Mouse (Mus musculus): ENCODE measurements around the gene Hecw2.

Hecw2 gene

GRCm38 (mm10) chr1:53890380-53890779, 304.6 kb downstream of the Hecw2 start:
- DNase-seq (ENCODE audit: low spot score in 2 of 2), result peak; percentile 19 to 30

GRCm38 (mm10) chr1:53889806-53890205, 305.2 kb downstream of the Hecw2 start:
- no peak for DNase-seq (ENCODE audit: low spot score in 2 of 2)

GRCm38 (mm10) chr1:53882480-53882879, 312.5 kb downstream of the Hecw2 start:
- DNase-seq (ENCODE audit: low spot score in 2 of 2), result no peak

GRCm38 (mm10) chr1:53875919-53876318, 319.0 kb downstream of the Hecw2 start:
- peak; percentile 51 to 60 for DNase-seq (ENCODE audit: low spot score in 2 of 2)

GRCm38 (mm10) chr1:53867316-53867715, 327.7 kb downstream of the Hecw2 start:
- no peak for DNase-seq (ENCODE audit: low spot score in 2 of 2)

GRCm38 (mm10) chr1:53866374-53866902, 328.5 kb downstream of the Hecw2 start:
- no peak for DNase-seq (ENCODE audit: low spot score in 2 of 2)

GRCm38 (mm10) chr1:53864046-53864445, 330.9 kb downstream of the Hecw2 start:
- DNase-seq (ENCODE audit: low spot score in 2 of 2), result no peak

- DNase-seq (ENCODE audit: low spot score in 2 of 2), result no peak
Observed at GRCm38 (mm10) chr1:53860611-53861010, 334.4 kb downstream of the Hecw2 start.

- DNase-seq (ENCODE audit: low spot score in 2 of 2), result no peak
Observed at GRCm38 (mm10) chr1:53859175-53859574, 335.8 kb downstream of the Hecw2 start.

- DNase-seq (ENCODE audit: low spot score in 2 of 2), result no peak
Observed at GRCm38 (mm10) chr1:53856501-53857103, 338.4 kb downstream of the Hecw2 start.

- DNase-seq (ENCODE audit: low spot score in 2 of 2), result no peak
Observed at GRCm38 (mm10) chr1:53855732-53856131, 339.2 kb downstream of the Hecw2 start.

- no peak for DNase-seq (ENCODE audit: low spot score in 2 of 2)
Observed at GRCm38 (mm10) chr1:53852086-53852610, 342.8 kb downstream of the Hecw2 start.

- peak; percentile 89 for DNase-seq (ENCODE audit: low spot score in 2 of 2)
Observed at GRCm38 (mm10) chr1:53851334-53851733, 343.6 kb downstream of the Hecw2 start.

GRCm38 (mm10) chr1:53850891-53851290, 344.1 kb downstream of the Hecw2 start:
- peak; percentile 68 to 77 for DNase-seq (ENCODE audit: low spot score in 2 of 2)

- no peak for DNase-seq (ENCODE audit: low spot score in 2 of 2)
Observed at GRCm38 (mm10) chr1:53846665-53847237, 348.2 kb downstream of the Hecw2 start.

GRCm38 (mm10) chr1:53845854-53846253, 349.1 kb downstream of the Hecw2 start:
- DNase-seq (ENCODE audit: low spot score in 2 of 2), result no peak

- peak in 1 of 2 experiments; percentile 41 for DNase-seq (ENCODE audit: low spot score in 2 of 2)
Observed at GRCm38 (mm10) chr1:53844914-53845612, 349.9 kb downstream of the Hecw2 start.

GRCm38 (mm10) chr1:53844122-53844913, 350.6 kb downstream of the Hecw2 start:
- no peak for DNase-seq (ENCODE audit: low spot score in 2 of 2)

- no peak for DNase-seq (ENCODE audit: low spot score in 2 of 2)
Observed at GRCm38 (mm10) chr1:53843051-53843450, 351.9 kb downstream of the Hecw2 start.

GRCm38 (mm10) chr1:53841080-53841479, 353.9 kb downstream of the Hecw2 start:
- no peak for DNase-seq (ENCODE audit: low spot score in 2 of 2)

GRCm38 (mm10) chr1:53839392-53839791, 355.6 kb downstream of the Hecw2 start:
- DNase-seq (ENCODE audit: low spot score in 2 of 2), result no peak
